Mouse (Mus musculus) MEL (cell line): Measurements from ENCODE around the gene Bcl11b.

Source experiments
- CTCF ChIP-seq, 3 experiments: IDR thresholded peaks in 2 of 3; conservative IDR thresholded peaks in 1 of 3; 2 replicates each; pipeline ENCODE4 v1.5.1; 2011 to 2012; ENCODE audit warnings: low read length in 3 of 3, low read depth in 2 of 3, mild to moderate bottlenecking in 2 of 3, improper control_type of control experiment in 1 of 3, inconsistent platforms in 1 of 3, mixed read lengths in 1 of 3, moderate library complexity in 1 of 3; ENCODE audit not compliant: control insufficient read depth in 1 of 3, insufficient read depth in 1 of 3, poor library complexity in 1 of 3, severe bottlenecking in 1 of 3
- E2F4 ChIP-seq: IDR thresholded peaks from 2 replicates; pipeline ENCODE4 v1.6.1; 2011; ENCODE audit warnings: low read depth, low read length, improper control_type of control experiment, borderline replicate concordance
- HCFC1 ChIP-seq: IDR thresholded peaks from 2 replicates; pipeline ENCODE4 v1.6.1; 2012; ENCODE audit warnings: low read depth, mild to moderate bottlenecking, inconsistent platforms, low read length, improper control_type of control experiment, moderate library complexity
- POLR2A ChIP-seq, 2 experiments: IDR thresholded peaks; 2 replicates each; pipeline ENCODE4 v1.6.1; 2011 to 2012; ENCODE audit warnings: low read length in 2 of 2, mild to moderate bottlenecking in 2 of 2, control low read depth in 1 of 2, improper control_type of control experiment in 1 of 2, low read depth in 1 of 2, moderate library complexity in 1 of 2; ENCODE audit not compliant: control insufficient read depth in 1 of 2, insufficient read depth in 1 of 2, poor library complexity in 1 of 2
- USF2 ChIP-seq, 2 experiments: IDR thresholded peaks; 2 replicates each; pipeline ENCODE4 v1.6.1; 2011 to 2012; ENCODE audit warnings: improper control_type of control experiment in 2 of 2, low read length in 2 of 2, borderline replicate concordance in 1 of 2, inconsistent platforms in 1 of 2, low read depth in 1 of 2, mild to moderate bottlenecking in 1 of 2; ENCODE audit not compliant: insufficient read depth in 1 of 2
- ZNF384 ChIP-seq: IDR thresholded peaks from 2 replicates; pipeline ENCODE4 v1.6.1; 2012; ENCODE audit warnings: low read depth, mild to moderate bottlenecking, inconsistent platforms, low read length, improper control_type of control experiment

DNA sequence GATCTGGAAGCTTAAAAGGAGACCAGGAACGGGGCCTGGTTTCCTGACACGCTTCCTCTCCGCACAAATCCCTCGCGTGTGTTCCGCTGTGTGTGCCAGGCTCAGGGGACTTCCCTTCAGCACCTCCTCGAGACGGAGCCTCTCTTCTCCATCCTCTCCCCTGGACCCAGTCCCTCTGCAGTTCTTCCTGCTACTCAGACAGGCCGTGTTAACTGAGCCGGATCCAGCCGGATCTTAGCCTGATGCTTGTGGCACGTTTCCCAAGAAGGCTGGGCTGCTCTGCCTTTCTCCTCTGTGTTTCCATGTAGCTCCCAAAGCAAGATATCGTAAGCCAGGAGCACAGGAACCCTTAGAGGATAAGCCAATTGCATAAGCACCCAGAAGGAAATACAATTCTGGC is 46.2 kb upstream of the Bcl11b start:
- TF ChIP-seq CTCF (IDR thresholded peaks at IDR 0.05 in 2 of 3, conservative IDR thresholded peaks at IDR 0.05 in 1 of 3; ENCODE audit: control insufficient read depth in 1 of 3, insufficient read depth in 1 of 3, low read depth in 2 of 3, low read length in 3 of 3, poor library complexity in 1 of 3, severe bottlenecking in 1 of 3): no peak
- no peak for TF ChIP-seq USF2 (IDR thresholded peaks at IDR 0.05; ENCODE audit: borderline replicate concordance in 1 of 2, insufficient read depth in 1 of 2, low read depth in 1 of 2, low read length in 2 of 2)
- no peak for TF ChIP-seq ZNF384
- TF ChIP-seq POLR2A (IDR thresholded peaks at IDR 0.05; ENCODE audit: control insufficient read depth in 1 of 2, insufficient read depth in 1 of 2, low read depth in 1 of 2, low read length in 2 of 2, poor library complexity in 1 of 2): no peak
- no peak for TF ChIP-seq E2F4
- TF ChIP-seq HCFC1: no peak
